Mouse (Mus musculus): ENCODE results near the gene Chid1. TPM values are rescaled to one million over a fixed set of nuclear protein-coding genes. Genes with fewer than 3 reads are reported as not detected.

The Chid1 gene
- polyA plus RNA-seq, 1 experiment: 45.8 TPM

DNA sequence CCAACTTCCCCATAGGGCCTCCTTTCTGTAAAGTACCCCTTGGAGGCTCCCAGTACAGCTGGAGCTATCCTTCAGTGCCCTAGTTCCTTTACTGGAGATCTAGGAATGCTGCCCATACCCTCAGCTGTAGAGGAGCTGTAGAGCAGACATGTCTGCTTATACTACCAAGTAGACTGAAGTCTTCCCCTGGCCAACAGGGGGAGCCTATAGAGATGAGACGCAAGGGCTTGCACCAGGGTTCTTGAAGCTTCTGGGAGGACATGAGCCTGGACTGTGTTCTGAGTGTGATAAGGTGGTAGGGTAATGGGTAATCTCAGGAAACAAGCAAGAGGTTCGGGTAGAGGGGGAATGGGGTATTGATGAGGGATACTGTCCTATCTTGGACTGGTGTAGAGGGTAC is 48.5 kb downstream of the Chid1 start:
- Histone ChIP-seq H3K4me3 (ENCODE audit: insufficient read depth, low read length) (no peak overlapping the region), H3K27ac (ENCODE audit: insufficient read depth, low read length) (no peak overlapping the region), H3K4me1 (ENCODE audit: control insufficient read depth, insufficient read depth, low read length) (0 out of 2 replicates have a peak, but pooled peaks cover 4% of the 10 kb centered on the region)
- TF ChIP-seq CTCF (IDR thresholded peaks at IDR 0.05; ENCODE audit: borderline replicate concordance, insufficient read depth, low read length) (no peak), POLR2A (IDR thresholded peaks at IDR 0.05; ENCODE audit: low read depth, low read length) (no peak)

- H3K4me3 ChIP-seq (ENCODE audit: insufficient read depth, low read length): no peak overlapping the region
- TF ChIP-seq CTCF (IDR thresholded peaks at IDR 0.05; ENCODE audit: borderline replicate concordance, insufficient read depth, low read length) (no peak), POLR2A (IDR thresholded peaks at IDR 0.05; ENCODE audit: low read depth, low read length) (no peak)
- 0 out of 2 replicates have a peak, but pooled peaks cover 7% of the 10 kb centered on the region for H3K4me1 ChIP-seq (ENCODE audit: control insufficient read depth, insufficient read depth, low read length)
- H3K27ac ChIP-seq (ENCODE audit: insufficient read depth, low read length): no peak overlapping the region
These were observed 52.5 kb downstream of the Chid1 start for GRCm38 (mm10) chr7:141487141-141487540.

DNA sequence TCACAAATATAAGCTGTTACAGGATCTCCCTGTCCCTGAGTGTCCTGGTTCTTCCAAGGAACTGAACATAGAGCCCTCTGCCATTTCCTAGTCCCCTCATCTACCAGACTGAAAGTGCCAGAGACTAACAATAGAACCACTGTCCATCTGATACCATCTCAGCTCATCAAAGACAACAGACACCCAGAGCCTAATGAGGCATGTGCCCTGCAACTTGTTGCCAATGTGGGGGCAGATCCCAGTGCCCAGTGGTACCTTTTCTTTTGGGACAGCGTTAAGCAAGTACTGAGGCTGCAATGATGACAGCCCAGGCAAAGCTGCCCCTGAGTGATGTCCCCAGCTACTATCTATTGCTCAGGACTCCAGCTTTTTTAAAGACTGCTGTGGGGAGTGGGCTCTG is 53.4 kb downstream of the Chid1 start:
- H3K4me3 ChIP-seq (ENCODE audit: insufficient read depth, low read length): no peak overlapping the region
- no peak overlapping the region for H3K27ac ChIP-seq (ENCODE audit: insufficient read depth, low read length)
- H3K4me1 ChIP-seq (ENCODE audit: control insufficient read depth, insufficient read depth, low read length): 0 out of 2 replicates have a peak, but pooled peaks cover 7% of the 10 kb centered on the region
- no peak for TF ChIP-seq POLR2A (IDR thresholded peaks at IDR 0.05; ENCODE audit: low read depth, low read length)
- TF ChIP-seq CTCF (IDR thresholded peaks at IDR 0.05; ENCODE audit: borderline replicate concordance, insufficient read depth, low read length): no peak

DNA sequence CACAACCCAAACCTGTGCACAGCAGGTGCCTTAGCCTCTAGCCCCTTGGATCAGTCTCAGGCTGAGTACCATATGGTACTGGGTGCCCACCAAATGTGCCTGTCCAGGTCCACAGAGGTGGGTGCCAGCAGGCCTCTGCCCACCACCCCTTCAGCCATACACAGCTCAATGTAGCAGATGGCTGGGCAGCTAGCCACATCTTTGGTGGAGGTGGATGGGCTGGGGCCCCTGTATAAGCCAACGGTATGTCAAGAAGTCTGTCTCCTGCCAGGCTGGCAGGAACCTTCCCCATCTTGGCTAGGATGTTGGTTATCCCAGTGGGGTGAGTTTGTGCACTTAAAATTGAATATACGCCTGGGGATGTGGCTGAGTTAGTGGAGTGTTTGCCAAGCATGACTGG is 54.1 kb downstream of the Chid1 start:
- H3K27ac ChIP-seq (ENCODE audit: insufficient read depth, low read length): no peak overlapping the region
- H3K4me3 ChIP-seq (ENCODE audit: insufficient read depth, low read length): no peak overlapping the region
- TF ChIP-seq CTCF (IDR thresholded peaks at IDR 0.05; ENCODE audit: borderline replicate concordance, insufficient read depth, low read length): no peak
- TF ChIP-seq POLR2A (IDR thresholded peaks at IDR 0.05; ENCODE audit: low read depth, low read length): no peak
- H3K4me1 ChIP-seq (ENCODE audit: control insufficient read depth, insufficient read depth, low read length): 0 out of 2 replicates have a peak, but pooled peaks cover 7% of the 10 kb centered on the region

GRCm38 (mm10) chr7:141485186-141485585 is 54.5 kb downstream of the Chid1 start:
- TF ChIP-seq POLR2A (IDR thresholded peaks at IDR 0.05; ENCODE audit: low read depth, low read length): no peak
- no peak for TF ChIP-seq CTCF (IDR thresholded peaks at IDR 0.05; ENCODE audit: borderline replicate concordance, insufficient read depth, low read length)
- Histone ChIP-seq H3K4me1 (ENCODE audit: control insufficient read depth, insufficient read depth, low read length) (0 out of 2 replicates have a peak, but pooled peaks cover 7% of the 10 kb centered on the region), H3K27ac (ENCODE audit: insufficient read depth, low read length) (no peak overlapping the region), H3K4me3 (ENCODE audit: insufficient read depth, low read length) (no peak overlapping the region)

GRCm38 (mm10) chr7:141484186-141485120 is 55.2 kb downstream of the Chid1 start:
- H3K4me3 ChIP-seq (ENCODE audit: insufficient read depth, low read length): no peak overlapping the region
- TF ChIP-seq POLR2A (IDR thresholded peaks at IDR 0.05; ENCODE audit: low read depth, low read length) (no peak), CTCF (IDR thresholded peaks at IDR 0.05; ENCODE audit: borderline replicate concordance, insufficient read depth, low read length) (no peak)
- 0 out of 2 replicates have a peak, but pooled peaks cover 7% of the 10 kb centered on the region for H3K4me1 ChIP-seq (ENCODE audit: control insufficient read depth, insufficient read depth, low read length)
- H3K27ac ChIP-seq (ENCODE audit: insufficient read depth, low read length): no peak overlapping the region

DNA sequence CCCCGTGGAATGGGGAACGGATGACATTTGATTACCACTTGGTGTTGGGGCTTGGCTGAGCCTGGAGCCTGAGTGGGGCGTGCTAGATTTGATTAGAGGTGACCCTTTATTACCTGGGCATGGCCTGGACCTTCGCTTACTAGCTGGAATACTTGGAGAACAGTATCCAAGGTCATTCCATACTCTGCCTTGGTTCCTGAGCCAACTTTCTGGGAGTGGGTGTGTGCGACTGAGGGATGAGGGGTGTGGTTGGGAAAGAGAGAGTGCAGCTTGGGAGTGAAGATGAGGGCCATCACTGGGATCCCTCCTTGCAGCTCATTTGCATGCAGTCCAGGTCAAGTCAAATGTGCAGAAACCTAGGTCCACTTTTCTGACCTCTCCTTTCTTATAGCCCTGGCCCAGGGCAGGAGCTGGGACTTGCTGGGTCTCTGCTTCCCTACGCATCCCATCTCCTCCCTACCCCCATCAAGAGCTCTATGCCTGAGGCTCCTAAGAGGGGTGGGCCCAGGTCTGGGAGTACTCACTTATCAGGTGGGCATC is 56.5 kb downstream of the Chid1 start:
- no peak for TF ChIP-seq CTCF (IDR thresholded peaks at IDR 0.05; ENCODE audit: borderline replicate concordance, insufficient read depth, low read length)
- TF ChIP-seq POLR2A (IDR thresholded peaks at IDR 0.05; ENCODE audit: low read depth, low read length): no peak
- no peak overlapping the region for H3K27ac ChIP-seq (ENCODE audit: insufficient read depth, low read length)
- peaks cover 10% of the 10 kb centered on the region; the same call in 1 of the 2 replicates for H3K4me1 ChIP-seq (ENCODE audit: control insufficient read depth, insufficient read depth, low read length)
- H3K4me3 ChIP-seq (ENCODE audit: insufficient read depth, low read length): no peak overlapping the region

DNA sequence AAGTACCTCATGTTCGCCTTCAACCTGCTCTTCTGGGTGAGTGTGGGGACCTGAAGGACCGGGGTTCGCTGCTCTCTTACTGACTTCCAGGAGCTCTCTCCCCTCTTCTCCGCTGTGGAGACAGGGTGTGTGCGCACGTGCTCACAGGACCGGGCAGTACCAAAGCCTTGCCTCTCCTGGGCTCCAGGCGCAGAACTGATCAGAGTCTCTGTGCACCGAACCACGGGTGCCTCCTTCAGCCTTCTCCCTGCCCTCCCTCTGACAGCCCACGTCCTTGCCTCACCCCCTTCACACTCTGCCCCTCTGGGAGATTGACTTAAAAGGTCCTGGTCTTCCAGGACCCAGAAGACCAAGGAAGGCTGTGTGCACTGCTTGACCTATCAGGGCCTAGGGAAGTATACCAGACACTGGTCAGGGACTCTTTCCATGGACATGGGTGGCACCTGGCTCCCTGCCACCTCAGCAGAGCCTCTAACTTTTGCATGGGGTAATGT is 57.1 kb downstream of the Chid1 start:
- TF ChIP-seq POLR2A (IDR thresholded peaks at IDR 0.05; ENCODE audit: low read depth, low read length) (no peak), CTCF (IDR thresholded peaks at IDR 0.05; ENCODE audit: borderline replicate concordance, insufficient read depth, low read length) (no peak)
- H3K4me3 ChIP-seq (ENCODE audit: insufficient read depth, low read length): peak overlapping the region; percentile 11

GRCm38 (mm10) chr7:141481498-141482401 is 57.9 kb downstream of the Chid1 start:
- peaks cover 6% of the 10 kb centered on the region for H3K4me1 ChIP-seq (ENCODE audit: control insufficient read depth, insufficient read depth, low read length)
- H3K27ac ChIP-seq (ENCODE audit: insufficient read depth, low read length): no peak overlapping the region
- H3K4me3 ChIP-seq (ENCODE audit: insufficient read depth, low read length): peak overlapping the region; percentile 21
- no peak for TF ChIP-seq CTCF (IDR thresholded peaks at IDR 0.05; ENCODE audit: borderline replicate concordance, insufficient read depth, low read length)
- no peak for TF ChIP-seq POLR2A (IDR thresholded peaks at IDR 0.05; ENCODE audit: low read depth, low read length)

More for the DNA sequence above, 57.1 kb downstream of the Chid1 start:
- Histone ChIP-seq H3K27ac (ENCODE audit: insufficient read depth, low read length) (no peak overlapping the region), H3K4me1 (ENCODE audit: control insufficient read depth, insufficient read depth, low read length) (peaks cover 10% of the 10 kb centered on the region)

Measured in embryonic fibroblast, embryonic 13.5 days (primary cell).